Mouse (Mus musculus): ENCODE data around the gene Spata31d1c.

- TF ChIP-seq CTCF (IDR thresholded peaks at IDR 0.05; ENCODE audit: low read depth), result no peak
- no peak for TF ChIP-seq EP300 (IDR thresholded peaks at IDR 0.05; ENCODE audit: low read depth)
These were observed 27.4 kb upstream of the Spata31d1c start for GRCm38 (mm10) chr13:65005414-65005813.
